In the genomic region with DNA sequence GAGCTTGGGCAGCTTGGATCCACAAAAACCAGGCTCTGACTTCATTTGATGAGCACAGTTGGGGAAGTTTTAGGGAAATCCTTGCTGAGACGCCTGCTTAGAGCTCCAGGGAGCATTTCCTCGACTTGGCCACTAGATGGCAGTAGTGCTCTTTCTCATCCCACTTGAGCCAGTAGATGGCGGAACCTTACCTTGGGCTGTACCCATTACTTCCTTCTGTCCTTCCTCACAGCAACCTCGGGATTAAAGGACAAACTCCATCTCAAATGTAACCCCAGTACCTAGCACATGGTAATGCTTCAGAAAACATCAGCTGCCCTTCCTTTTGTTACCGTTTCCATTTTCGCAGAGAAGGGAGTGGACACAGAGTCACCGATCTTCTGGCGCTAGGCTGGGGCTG, we compare ENCODE assay signal across 8 mouse cellular contexts. TPM values are rescaled to one million over a fixed set of nuclear protein-coding genes. Genes with fewer than 3 reads are reported as not detected.
DNase-seq lines count a peak whose midpoint lies in the region; ATAC-seq lines count a peak whose summit lies in the region.

No protein-coding gene starts in this region.

- no peak for ATAC-seq in liver, embryonic 12.5 days
- peak; percentile 84 for ATAC-seq in hindbrain, embryonic 15.5 days (ENCODE audit: low FRiP score, low read depth)
- peak; percentile 97 for ATAC-seq in megakaryocyte, adult 5-6 weeks (ENCODE audit: poor library complexity, severe bottlenecking)

- no peak overlapping the region for H3K27ac ChIP-seq in liver, embryonic 12.5 days
- H3K27ac ChIP-seq in forebrain, embryonic 10.5 days: no peak overlapping the region
- H3K27ac ChIP-seq in hindbrain, embryonic 15.5 days (replicated peaks): no peak overlapping the region

- H3K4me2 ChIP-seq in liver, embryonic 12.5 days: no peak overlapping the region
- peak overlapping the region; percentile 42 for H3K4me2 ChIP-seq in hindbrain, embryonic 15.5 days

- WGBS in liver, embryonic 12.5 days (ENCODE audit: insufficient replicate concordance): 32% methylated on average over 8 of the region's 8 CpGs
- 31% methylated on average over 8 of the region's 8 CpGs for WGBS in forebrain, embryonic 10.5 days
- 34% methylated on average over 8 of the region's 8 CpGs for WGBS in hindbrain, embryonic 15.5 days

- H3K27me3 ChIP-seq in liver, embryonic 12.5 days (replicated peaks): no peaks in the 10 kb centered on the region
- H3K27me3 ChIP-seq in forebrain, embryonic 10.5 days (ENCODE audit: poor library complexity, severe bottlenecking): peaks cover 100% of the 10 kb centered on the region
- 0 out of 2 replicates have a peak, but pooled peaks cover 3% of the 10 kb centered on the region for H3K27me3 ChIP-seq in hindbrain, embryonic 15.5 days

- no peaks in the 10 kb centered on the region for H3K36me3 ChIP-seq in liver, embryonic 12.5 days
- no peaks in the 10 kb centered on the region for H3K36me3 ChIP-seq in forebrain, embryonic 10.5 days (replicated peaks)
- no peaks in the 10 kb centered on the region for H3K36me3 ChIP-seq in hindbrain, embryonic 15.5 days

- DNase-seq in liver: peak; percentile 20
- DNase-seq in c-Kit-negative CD71-positive TER-119-positive erythroid progenitor cells, embryonic 14.5 days (ENCODE audit: low read depth, low spot score): peak; percentile 19
- DNase-seq in forebrain, embryonic 10.5 days (ENCODE audit: extremely low spot score, low spot score): peak; percentile 57
- peak; percentile 20 to 21 for DNase-seq in layer of hippocampus, postnatal 25 days (ENCODE audit: extremely low spot score in 1 of 2, low spot score in 1 of 2)
- DNase-seq in skeletal muscle tissue, adult 2 months (ENCODE audit: low read depth, low spot score): peak; percentile 49

- no peak overlapping the region for H3K9ac ChIP-seq in liver, embryonic 12.5 days
- no peak overlapping the region for H3K9ac ChIP-seq in hindbrain, embryonic 15.5 days

- no peak overlapping the region for H3K4me3 ChIP-seq in liver, embryonic 12.5 days
- peak overlapping the region; percentile 29; the same call in 1 of the 2 replicates for H3K4me3 ChIP-seq in forebrain, embryonic 10.5 days
- H3K4me3 ChIP-seq in hindbrain, embryonic 15.5 days: 0 out of 2 replicates have a peak overlapping the region, but pooled peaks have one; percentile 5

- H3K9me3 ChIP-seq in liver, embryonic 12.5 days (replicated peaks): no peaks in the 10 kb centered on the region
- no peaks in the 10 kb centered on the region for H3K9me3 ChIP-seq in forebrain, embryonic 10.5 days
- H3K9me3 ChIP-seq in hindbrain, embryonic 15.5 days: no peaks in the 10 kb centered on the region

- H3K4me1 ChIP-seq in liver, embryonic 12.5 days: no peaks in the 10 kb centered on the region
- 0 out of 2 replicates have a peak, but pooled peaks cover 2% of the 10 kb centered on the region for H3K4me1 ChIP-seq in forebrain, embryonic 10.5 days
- H3K4me1 ChIP-seq in hindbrain, embryonic 15.5 days (replicated peaks): no peaks in the 10 kb centered on the region

RNA-seq across cellular contexts. Expression of gene Pah, which starts 31.1 kb away (rescaled TPM):
- polyA plus RNA-seq in liver, embryonic 12.5 days (2016; fragmentation: Nextera tagmentation; extraction: Ambion mirVana): 12.0 and 13.4 TPM in 2 replicates
- not detected in 2 replicates for polyA plus RNA-seq in forebrain, embryonic 10.5 days (2016; fragmentation: Nextera tagmentation; extraction: Ambion mirVana)
- polyA plus RNA-seq in hindbrain, embryonic 15.5 days (2015; fragmentation: Nextera tagmentation; extraction: Ambion mirVana): not detected in 2 replicates
- not detected for total RNA-seq in layer of hippocampus, postnatal 25 days (2021)
- total RNA-seq in megakaryocyte, adult 5-6 weeks (2015): not detected in 2 replicates
- total RNA-seq in megakaryocyte, adult 5-6 weeks (2017): not detected in 2 replicates

RNA-seq across cellular contexts. Expression of gene Ascl1, which starts 59.3 kb away (rescaled TPM):
- 0.29 and 0.33 TPM in 2 replicates for polyA plus RNA-seq in liver, embryonic 12.5 days (2016; fragmentation: Nextera tagmentation; extraction: Ambion mirVana)
- polyA plus RNA-seq in forebrain, embryonic 10.5 days (2016; fragmentation: Nextera tagmentation; extraction: Ambion mirVana): 15.6 and 17.3 TPM in 2 replicates
- polyA plus RNA-seq in hindbrain, embryonic 15.5 days (2015; fragmentation: Nextera tagmentation; extraction: Ambion mirVana): 11.1 and 14.2 TPM in 2 replicates
- 1 to 10 TPM; 6.0 to 7.9 TPM for total RNA-seq in layer of hippocampus, postnatal 25 days (2021)
- total RNA-seq in megakaryocyte, adult 5-6 weeks (2015): not detected in 2 replicates
- not detected in 2 replicates for total RNA-seq in megakaryocyte, adult 5-6 weeks (2017)

Comparison
In these comparisons a context has a peak if more than half of its experiments do, and no peak if none do; other contexts are left out.
1. RNA of gene Pah, which starts 31.1 kb away (polyA plus RNA-seq): 12.0 to 13.4 TPM in liver, embryonic 12.5 days; not detected in hindbrain, embryonic 15.5 days and not detected in forebrain, embryonic 10.5 days; every median in the first group is over 10 times any median in the second.
2. Peak in every context shown above with its lines, with median percentiles within 50 percentile points of each other: DNase-seq.